Mouse (Mus musculus): Measurements from ENCODE around the gene Cyp27a1.

The Cyp27a1 gene

DNA sequence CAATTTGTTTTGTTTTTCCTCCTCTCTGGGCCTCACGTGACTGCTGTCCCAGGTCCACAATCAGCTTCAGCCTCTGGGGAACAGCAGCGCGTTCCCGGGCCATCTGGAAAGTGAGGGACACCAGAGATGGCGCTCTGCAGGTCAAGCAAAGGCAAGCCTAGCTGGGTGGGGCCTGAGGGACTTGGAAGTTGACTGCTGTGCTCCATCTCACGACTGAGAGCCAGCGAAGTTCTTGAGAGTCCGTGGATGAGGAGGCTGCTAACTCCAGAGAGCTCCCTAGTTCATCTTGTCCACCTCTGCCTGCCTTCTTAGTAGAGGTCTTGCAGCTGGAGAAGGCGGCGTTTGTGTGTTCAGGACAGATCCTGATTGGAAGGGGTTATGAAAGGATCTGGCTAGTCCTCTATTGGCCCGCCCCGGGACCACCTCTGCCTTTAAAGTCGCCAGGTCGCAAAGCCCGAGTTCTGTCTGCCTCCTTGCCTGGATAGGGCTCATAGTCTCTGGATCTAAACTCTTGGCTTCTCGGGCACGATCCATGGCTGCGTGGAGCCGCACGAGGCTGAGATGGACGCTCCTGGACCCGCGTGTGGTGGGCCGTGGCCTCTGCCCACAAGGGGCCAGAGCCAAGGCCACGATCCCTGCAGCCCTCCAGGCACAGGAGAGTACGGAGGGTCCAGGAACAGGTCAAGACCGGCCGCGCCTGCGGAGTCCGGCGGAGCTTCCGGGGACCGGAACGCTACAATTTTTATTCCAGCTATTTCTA, at the start of gene Cyp27a1:
Gene Cyp27a1 (plus strand): TSS at position 476 of the 760 bp plus-strand sequence.
- peak; percentile 11 for DNase-seq

DNA sequence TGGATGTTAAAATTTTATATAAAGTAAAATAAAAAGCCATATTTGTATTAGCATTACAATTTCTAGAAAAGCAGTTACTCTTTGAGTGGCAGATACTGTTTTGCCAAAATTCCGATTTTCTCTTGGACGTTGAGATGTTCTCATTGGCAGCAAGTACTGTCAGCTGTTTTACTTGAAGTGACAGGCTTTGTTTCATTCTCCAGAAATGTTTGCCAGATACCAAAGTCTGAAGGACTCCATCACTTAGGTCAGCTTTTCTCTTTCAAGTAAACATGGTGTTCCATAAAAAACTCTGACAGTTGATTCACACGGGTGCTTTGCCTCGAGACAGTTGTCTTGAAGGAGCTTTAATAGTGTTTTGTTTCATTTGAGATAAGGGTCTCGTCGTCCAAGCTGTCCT, 48.2 kb upstream of the Cyp27a1 start:
- no peak for DNase-seq

DNA sequence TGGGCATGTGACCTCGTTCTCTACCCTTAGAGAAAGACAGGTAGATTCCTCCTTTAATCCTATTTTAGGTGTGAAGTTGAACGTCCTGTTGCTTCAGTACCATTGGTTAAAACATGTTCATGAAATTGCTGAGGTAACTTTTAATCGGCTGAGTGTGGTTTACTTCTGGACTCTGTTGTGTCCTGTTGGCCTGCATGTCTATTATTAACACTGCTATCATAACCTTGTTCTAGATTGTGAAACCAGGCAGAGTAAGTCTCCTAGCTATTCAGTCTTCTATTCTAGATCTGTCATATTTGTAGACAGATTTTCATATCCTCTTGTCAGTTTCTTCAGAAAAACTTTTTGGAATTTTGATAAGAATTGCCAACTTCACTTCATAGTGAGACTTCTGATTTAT, 45.0 kb upstream of the Cyp27a1 start:
- DNase-seq, result no peak

DNA sequence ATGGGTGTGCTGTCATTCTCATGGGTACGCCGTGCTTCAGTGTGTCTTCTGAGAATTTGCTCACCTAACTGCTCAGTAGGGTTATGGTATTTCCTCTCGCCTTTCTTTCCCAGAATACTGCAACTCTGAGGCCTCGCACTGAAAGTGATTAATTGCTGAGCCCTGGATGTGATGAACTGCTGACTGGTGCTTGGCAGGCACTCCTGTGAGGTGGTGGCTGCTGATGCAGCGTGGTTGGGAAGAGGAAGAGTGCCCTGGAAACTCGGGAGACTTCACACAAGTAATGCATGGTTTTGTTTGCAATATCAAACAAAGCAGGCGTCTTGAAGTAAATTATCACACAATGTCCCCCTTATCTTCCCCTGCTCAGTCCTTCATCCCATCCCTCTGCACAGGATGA, 40.6 kb upstream of the Cyp27a1 start:
- no peak for DNase-seq

DNA sequence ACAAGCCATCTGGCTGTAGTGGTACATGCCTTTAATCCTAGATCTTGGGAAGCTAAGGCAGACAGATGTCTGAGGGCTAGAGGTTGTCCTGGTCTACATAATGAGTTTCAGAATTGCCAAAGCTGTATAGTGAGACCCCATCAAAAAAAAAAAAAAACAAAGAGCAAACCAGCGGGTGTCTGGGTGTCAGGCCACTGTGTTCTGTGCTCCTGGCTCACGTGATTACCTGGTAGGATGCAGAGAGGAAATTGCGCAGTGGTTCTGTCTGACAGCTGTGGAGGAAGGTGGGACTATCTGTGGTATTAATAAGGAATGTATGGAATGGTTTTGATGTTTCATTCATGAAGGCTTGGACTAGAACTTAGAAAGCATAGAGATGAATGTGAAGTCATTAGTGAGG, 36.5 kb upstream of the Cyp27a1 start:
- no peak for DNase-seq

DNA sequence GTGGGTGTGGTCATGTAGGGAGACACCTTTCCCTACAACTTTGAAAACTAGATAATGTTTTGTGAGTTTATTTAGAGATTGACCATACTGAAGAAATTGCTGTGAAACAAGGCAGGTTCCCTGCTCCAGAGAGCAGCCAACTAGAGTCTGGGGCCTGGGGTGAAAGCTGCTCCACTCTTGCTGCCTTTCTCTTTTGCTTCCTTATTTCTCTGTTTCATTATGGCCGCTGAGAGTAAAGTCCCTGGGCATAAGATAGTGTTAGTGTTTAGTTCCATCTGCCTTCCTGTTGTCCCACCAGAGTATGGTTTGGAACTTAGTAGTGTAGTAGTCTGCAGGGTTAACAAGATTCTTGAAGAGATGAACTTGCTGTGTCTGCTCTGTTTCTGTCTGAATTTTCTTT, 35.5 kb upstream of the Cyp27a1 start:
- DNase-seq, result no peak

DNA sequence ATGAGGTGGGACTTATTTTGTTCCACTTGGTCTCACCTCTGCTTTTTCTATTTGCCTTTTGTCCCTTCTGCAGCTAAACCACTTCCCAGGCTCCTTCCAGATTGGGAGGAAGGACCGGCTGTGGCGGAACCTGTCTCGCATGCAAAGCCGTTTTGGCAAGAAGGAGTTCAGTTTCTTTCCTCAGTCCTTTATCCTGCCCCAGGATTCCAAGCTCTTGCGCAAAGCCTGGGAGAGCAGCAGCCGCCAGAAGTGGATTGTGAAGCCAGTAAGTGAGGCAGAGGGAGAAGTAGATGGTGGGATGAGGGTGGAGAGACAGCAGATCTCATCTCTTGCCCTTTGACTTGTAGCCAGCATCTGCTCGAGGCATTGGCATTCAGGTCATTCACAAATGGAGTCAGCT, 26.2 kb upstream of the Cyp27a1 start:
- DNase-seq, result no peak

DNA sequence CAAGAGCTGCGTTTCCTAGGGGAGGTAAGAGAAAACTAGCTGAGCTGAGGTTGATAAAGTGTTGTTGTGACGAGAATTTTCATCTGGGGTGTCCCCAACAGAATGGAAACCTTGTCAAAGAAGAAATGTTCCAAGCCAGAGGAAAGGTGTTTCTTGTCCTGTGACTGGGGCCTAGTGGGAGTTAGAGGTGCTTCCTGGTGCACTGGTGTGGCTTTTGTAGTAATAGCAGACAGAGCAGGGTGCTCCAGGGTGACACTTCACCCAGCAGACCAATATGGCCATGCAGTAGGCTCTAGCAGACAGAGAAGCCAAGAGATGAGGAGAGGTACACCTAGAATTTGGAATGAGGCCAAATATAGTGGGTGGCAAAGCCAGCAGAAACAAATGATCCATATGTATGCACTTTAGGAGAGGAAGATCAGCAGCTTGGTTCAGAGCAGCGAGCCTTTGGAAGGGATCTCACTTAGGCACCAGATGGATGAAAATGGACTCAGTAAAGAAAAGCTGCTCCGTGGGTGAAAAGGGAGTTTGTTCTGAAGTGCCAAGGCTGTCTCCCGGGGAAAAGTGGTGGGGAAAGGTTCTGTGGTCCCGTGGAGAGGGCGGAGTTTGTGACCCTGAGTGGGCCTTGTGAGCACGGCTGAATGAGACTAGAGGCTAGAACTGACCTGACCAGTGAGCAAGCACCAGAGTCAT, 19.3 kb upstream of the Cyp27a1 start:
- no peak for DNase-seq

DNA sequence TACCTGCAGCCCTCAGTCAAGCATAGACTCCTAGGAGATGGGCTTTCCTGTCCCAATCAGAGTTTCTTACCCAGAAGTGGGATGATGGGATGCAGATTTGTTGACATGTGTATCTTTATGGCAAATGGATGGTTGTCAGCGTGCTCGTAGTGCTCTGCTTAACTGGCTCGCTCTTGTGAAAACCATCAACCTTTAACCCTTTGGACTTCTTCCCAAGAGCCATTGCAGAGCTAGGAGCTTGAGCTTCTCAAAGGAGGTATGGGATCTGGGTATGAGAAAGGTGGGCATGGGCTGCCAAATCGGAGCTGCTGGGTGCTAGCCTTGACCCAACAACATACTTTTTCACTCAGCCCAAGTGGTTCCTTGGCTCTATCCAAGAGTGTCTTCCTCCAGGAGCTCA, 17.5 kb upstream of the Cyp27a1 start:
- DNase-seq, result no peak

DNA sequence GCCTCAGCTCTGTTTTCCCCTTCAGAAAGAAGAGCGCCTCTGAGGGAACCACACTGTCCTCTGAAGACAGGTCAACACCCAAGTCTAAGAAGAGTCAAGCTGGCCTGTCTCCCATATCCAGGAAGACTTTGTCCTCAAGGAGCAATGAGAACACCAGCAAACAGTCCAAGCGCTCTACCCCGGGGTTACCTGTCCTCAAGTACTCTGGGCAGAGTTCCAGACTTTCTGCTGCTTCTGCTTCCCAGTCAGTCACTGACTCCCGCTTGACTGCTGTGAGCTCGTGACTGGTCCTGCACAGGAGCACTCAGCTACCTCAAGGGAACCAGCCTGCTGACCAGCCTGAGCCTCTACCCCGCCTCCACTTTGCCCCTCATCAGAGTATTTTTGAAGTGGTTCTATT, 16.0 kb upstream of the Cyp27a1 start:
- no peak for DNase-seq

DNA sequence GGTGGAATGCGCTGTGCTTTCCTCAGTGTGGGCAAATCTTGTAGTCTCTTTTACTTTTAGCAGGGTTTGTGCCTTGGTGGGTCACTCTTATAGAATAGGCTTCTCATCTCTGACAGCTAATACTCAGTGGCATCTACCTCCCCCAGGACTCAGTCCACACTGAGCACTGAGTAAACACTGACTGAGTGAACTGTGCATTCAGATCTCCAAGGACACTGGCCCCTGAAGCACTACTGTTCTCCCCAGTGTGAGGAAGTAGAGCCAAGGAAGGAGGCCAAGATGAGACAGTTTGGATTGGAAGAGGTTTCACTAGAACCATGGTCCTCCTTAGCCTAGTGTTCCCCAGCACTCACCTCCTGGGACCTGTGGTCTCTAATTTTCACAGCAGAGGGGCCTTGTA, 15.0 kb upstream of the Cyp27a1 start:
- no peak for DNase-seq

DNA sequence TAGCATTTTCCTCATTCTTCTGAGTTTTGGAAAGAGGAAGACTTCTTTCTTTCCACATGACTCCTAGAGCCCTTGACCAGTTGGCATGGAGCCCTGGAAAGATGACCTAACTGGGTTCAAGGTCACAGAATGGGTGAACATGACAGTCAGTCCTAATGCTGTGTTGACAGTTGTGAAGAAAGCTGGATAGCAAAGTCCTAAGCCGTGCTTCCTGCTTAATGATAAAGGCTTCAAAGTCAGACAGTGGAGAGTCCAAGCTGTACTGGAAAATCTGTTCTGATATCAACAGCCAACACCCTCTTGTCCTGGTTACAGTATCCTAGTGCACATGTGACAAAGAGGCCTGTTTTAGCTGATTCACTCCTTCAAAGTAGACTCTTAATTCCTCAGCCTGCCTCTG, 14.6 kb upstream of the Cyp27a1 start:
- no peak for DNase-seq

DNA sequence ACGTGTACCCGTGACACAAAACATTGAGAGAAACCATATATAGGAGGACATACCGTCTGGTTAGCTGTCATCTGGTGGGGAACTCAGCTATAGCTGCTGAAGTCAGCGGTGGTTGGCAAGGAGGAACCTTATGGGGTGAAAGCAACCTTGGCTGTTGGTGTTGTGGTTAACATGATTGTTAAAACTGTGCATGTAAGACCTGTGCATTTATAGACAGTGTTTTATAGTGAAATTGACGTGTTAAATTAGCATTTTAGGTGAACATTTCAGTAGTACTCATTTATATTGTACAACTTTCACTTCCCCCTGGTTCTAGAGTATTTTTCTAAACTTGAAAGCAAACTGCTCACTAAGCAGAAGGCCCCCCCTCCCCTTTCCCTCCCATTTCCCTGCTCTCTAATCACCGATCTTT, 11.2 kb upstream of the Cyp27a1 start:
- no peak for DNase-seq

DNA sequence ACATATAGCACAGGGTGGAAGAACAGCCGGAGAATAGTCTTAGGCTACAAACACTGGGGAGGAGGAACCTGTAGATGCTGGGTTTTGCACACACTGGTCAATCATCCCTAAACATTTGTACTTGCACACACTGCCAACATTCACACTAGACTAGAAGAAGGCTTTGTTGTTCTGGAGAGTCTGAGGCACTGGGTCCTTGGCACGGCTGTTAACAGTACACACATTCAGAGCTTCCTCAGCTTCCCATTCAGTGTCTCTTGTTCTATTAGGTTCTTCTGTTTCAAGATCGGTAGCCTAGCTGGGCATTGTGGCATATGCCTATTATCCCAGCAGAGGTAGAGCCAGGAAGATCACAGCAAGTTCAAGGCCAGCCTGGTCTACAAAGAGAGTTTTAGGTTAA, 9.2 kb upstream of the Cyp27a1 start:
- no peak for DNase-seq

DNA sequence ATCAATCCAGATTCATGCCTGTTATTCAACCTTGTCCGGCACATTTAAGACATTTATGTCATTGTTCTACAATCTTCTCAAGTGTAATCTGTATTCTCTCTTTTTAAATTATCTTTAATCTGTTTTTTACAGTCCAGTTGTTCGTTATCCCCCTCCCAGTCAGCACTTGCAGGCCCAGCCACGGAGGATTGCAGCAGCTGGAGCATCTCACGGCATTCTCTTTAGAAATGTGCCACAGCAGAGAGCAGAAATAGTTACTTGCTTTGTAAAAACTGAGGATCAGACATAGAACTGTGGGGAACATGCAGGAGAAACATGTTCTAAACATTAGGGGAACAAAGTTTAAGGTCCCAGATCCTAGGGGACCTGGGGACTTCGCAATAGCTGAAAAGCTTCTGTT, 8.4 kb upstream of the Cyp27a1 start:
- DNase-seq, result no peak

DNA sequence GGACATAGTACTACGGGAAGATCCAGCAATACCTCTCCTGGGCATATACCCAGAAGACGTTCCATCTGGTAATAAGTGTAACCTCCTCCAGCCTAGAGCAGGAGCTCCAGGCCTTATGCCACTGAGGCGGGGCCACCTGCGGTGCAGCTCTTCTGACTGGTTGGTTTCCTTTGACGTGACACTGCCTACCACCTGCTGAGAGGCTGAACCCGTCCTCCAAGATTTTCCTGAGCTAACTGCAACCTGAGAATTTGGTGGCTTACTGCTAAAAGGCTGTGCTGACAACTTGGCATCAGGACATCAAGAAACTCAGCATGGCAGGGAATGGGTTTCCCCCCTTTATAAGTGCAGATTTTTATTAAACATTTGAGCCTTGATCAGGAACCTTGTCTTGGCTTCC, 3.8 kb upstream of the Cyp27a1 start:
- DNase-seq, result no peak

DNA sequence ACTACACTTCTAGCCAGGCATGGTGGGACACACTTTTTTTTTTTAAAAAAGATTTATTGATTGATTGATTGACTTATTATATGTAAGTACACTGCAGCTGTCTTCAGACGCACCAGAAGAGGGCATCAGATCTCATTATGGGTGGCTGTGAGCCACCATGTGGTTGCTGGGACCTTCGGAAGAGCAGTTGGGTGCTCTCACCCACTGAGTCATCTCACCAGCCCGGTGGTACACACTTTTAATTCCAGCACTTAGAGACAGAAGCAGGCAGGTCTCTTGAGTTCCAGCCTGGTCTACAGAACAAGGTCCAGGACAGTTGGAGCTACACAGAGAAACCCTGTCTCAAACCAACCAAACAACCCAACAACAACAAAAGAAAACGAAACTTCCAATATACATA, 1.3 kb upstream of the Cyp27a1 start:
- DNase-seq, result no peak

DNA sequence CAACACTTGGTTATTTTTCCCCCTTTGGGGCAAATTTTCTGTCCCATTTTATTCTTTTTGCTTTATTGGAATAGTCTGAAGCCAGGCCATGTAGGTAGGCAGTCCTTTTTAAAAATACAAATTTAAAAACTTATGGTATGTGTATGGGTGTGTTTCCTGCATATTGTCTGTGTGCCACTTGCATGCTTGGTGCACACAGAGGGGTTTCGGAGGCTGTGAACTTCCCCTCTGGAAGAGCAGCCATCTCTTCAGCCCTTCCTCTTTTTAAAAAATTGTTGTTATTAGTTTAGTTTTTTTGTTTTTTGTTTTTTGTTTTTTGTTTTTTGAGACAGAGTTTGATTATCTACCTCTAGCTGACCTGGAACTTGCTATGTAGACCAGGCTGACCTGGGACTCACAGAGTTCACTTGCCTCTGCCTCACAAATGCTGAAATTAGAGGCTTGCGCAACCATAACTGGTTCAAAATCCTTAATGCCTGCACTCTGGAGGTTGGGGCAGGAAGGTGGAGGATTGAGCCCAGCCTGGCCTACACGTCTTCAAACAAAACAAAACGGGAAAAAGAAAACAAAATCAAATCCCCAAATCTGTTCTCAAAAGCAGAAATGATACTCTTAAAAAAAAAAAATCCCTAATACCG, 794 bp upstream of the Cyp27a1 start:
- no peak for DNase-seq

DNA sequence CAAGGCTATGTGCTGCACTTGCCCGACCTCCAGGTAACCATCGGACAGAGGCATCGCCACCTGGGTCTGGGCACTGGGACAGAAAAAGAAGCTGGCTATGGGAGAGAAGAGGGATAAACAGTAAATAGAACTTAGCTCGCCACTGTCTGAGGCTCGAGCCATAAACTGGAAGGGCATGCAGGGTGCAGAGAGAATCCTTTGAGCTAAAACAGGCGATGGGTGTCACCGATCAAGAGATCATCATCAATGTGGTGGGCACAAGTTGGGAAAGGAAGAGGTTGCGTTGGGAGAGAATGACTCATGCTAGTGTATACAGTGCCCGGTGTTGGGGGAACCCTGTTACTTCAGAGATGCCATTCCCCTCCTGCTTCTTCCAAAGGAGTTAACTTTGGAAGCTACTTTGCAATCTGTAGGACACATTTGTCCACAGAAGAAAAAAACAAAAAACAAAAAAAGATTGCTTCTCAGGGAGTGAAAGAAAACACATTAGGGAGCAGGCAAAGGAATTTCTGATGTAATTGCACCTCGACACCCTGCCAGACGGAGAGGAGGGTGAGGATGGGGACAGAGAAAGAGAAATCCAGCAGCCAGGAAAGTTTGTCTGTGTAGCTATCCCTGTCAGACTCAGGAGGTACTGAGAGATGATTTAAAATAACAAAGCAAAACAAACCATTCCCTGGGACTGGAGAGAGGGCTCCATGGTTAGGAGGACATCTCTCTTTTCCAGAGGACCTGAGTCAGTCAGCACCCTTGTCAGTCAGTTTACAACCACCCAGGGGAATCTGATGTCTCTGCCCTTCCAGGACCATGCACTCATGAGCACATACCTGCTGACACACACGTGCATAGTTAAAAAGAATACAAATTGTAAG, 721 bp downstream of the Cyp27a1 start:
- no peak for DNase-seq

DNA sequence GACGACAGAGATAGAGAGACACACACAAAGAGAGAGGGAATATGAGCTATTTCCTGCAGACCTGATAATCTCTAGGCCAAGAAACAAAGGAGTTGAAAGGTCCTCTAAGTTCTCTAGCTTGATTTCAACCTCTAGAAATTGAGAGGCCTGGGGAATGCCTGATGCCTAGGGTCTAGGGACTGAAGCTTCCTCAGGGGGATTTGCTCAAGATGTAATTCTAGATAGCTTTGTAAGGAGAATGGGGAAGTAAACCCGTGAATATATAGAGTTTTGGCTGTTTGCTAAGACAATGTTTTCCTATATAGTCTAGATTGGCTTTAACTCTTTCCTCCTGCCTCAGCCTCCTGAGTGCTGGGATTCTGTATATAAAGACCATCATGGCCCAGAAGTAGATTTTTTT, 1.6 kb downstream of the Cyp27a1 start:
- DNase-seq, result no peak

DNA sequence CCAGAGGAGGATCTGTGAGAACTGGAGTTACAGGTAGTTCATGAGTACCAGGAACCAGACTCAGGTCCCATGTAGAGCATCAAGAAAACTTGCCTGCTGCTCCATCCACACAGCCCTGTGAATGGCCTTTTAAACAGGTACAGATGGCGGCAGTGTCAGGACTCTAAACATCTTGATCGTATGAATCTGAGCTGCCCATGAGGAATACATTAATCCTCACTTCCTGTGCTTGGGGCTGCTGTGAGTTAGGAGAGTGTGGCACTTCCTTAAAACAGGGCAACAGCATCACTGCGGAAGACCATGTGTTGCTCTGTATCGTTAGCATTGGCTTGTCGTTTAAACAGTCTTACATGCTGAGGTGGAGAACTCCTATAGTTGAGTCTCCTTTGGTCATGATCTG, 2.1 kb downstream of the Cyp27a1 start:
- DNase-seq, result no peak

DNA sequence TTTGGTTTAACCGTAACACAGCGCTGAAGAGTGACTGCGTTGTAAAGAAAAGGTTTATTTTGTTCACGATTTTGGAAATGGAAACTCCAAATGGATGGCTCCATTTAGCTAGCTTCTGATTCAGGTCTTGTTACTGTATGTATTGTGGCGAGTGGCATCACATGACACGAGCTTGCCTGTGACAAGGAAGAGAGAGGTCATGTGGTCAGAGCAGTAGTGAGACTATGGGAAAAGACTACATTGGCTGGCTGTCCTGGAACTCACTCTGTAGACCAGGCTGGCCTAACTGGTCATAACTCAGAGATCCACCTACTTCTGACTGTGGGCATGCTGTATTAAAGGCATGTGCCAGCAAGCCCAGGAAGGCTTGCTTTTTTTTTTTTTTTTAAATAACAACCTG, 2.5 kb downstream of the Cyp27a1 start:
- no peak for DNase-seq

DNA sequence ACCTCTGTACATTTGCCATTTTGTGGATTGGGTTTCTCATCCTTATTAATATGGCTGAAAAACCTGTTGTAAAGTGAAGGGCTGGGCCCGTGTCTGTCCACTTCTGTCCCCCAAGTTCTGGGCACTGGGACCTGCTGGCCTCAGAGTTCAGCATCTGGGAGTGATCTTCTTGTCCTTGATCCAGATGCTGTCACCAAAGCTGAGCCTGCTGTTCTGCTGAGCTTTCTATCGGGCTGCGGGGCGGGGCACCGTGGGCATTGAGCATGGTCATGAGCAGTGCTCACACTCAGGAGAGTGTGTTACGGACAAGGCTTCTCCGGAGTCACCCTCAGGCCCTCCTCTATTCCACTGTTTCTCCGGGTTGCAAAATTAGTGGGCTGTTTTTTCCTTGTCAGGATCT, 4.7 kb downstream of the Cyp27a1 start:
- DNase-seq, result no peak

All from right cerebral cortex, postnatal 25 days (tissue).